Mouse (Mus musculus): Measurements from ENCODE around the gene Mmp14.
A peak's percentile ranks its signal among the peaks of the same experiment; 100 is the strongest.

Mmp14 gene

DNA sequence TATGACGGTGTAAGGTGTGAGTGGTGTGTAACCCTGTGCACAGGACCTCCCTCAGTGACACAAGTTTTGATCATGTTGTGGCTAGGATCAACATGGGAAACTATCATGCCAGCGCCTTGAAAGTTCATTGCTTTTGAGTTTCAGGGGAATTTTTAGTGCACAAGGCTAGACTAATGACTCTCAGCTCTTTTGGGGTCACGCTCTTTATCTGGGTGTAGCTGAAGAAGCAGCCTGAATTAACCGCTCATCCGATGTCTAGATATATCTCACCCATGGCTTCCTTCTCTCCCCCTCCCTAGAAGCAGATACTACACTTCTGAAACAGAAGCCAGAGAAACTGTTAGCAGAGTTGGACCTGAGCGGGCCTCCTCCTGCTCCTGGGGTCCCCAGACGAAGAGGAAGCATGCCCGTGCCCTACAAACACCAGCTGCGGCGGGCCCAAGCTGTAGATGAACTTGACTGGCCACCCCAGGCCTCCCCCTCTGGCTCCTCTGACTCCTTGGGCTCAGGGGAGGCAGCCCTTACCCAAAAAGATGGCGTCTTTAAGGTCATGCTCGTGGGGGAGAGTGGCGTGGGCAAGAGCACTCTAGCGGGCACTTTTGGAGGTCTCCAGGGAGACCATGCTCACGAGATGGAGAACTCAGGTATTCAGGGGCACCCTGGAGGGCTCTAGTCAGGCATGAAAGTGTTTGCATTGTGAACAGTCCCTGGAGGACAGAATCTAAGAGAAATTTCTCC is 45.9 kb downstream of the Mmp14 start:
- DNase-seq, result no peak

DNA sequence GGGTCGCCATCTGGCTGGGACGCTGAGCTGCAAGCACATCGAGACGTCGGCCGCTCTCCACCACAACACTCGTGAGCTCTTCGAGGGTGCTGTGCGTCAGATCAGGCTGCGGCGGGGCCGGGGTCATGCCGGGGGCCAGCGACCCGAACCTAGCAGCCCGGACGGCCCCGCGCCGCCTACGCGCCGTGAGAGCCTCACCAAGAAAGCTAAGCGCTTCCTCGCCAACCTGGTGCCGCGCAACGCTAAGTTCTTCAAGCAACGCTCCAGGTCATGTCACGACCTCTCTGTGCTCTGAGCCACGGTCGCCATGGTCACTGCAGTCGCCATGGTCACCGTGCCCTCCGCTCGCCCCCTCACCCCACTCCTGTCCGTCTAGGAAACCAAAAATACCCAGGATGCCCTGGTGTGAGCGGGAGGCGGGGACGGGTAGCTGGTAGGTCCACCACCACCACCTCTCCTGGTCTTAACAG is 48.1 kb downstream of the Mmp14 start:
- no peak for DNase-seq

DNA sequence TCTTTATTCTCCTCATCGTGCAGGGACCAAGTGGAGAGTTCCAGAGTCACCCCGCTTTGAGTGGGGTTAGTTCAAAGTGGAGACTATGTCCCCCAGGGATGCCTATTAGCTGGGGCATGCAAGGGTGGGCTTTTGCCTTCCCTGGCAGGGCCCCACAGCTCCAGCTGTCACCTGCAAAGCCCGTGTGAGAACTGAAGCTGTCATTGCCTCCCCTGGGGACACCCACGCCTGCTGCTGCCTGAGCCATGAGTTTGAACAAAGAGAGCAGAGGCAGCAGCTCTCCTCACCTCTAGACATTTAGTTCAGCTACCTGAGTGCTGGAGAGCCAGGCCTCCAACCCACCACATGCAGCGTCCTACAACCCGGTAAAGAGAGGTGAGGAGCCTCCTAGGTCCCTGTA is 49.3 kb downstream of the Mmp14 start:
- peak; percentile 29 for DNase-seq

DNA sequence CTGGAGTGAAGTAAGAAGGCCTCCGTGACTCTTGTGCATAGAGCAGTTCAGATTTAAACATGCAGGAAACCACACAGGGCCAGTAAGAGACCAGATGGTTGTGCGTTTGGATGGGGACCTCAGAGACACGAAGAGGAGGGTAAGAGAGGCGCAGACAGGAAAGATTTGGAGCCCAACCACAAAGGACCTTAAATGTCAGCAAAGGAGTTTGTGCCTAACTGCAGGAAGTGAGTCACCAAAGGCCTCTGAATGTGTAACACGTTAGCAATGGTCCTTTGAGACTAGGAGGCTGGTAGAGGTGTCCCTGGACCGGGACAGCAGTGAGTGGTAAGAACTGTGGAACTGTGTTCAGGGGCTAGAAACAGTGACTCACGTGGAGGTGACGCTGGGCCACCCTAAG is 50.0 kb downstream of the Mmp14 start:
- DNase-seq, result no peak

DNA sequence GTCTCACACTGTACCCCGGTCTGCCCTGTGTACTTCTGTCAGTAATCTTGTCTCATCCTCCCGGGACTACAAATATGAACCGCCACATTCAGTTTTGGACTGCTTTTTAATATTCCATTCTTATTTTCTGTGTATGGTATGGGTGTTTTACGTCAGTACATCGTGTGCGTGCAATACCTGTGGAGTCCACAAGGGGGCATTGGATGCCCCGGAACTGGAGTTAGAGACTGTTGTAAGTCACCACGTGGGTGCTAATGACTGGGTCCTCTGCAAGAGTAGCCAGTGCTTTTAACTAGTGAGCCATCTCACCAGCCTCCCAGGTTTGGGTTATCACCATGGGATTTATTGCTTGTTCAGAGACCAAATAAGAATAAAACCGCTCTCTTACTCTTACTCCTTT is 51.1 kb downstream of the Mmp14 start:
- DNase-seq, result no peak

DNA sequence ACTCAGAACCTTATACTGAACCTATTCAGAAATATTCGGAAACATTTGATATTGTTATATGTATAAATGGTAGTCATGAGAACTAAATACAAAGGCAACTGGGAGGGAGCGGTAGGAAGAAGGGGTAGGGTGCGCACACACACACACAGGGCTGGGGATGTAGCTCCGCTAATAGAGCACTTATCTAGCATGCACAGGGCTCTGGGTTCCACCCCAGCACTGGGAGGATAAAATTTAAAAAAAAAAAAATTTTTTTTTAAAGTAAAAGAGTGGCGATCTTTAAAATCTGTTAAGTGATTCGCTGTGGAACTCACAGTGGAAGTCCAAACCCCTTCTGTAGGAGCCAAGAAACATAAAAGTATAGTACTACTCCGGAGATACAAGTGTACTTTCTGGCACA is 54.5 kb downstream of the Mmp14 start:
- DNase-seq, result no peak

DNA sequence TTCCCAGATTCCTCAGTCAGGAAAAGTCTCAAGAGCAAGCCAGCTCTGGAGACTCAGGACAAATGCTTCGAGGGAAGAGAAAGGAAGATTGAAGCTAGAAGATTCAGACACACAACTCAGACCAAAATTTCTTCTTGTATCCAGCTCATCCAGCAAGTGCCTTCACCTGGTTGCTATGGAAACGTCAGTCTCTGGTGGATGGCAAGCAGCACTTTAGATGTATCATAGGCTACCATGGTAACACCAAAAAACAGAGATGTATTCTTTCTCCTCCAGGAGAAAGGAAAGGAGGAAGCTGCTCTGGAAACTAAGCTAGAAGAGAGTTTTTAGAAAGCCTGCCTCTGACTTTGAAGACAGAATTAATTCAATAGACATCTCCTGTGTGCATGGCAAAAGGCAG is 56.3 kb downstream of the Mmp14 start:
- DNase-seq, result no peak

DNA sequence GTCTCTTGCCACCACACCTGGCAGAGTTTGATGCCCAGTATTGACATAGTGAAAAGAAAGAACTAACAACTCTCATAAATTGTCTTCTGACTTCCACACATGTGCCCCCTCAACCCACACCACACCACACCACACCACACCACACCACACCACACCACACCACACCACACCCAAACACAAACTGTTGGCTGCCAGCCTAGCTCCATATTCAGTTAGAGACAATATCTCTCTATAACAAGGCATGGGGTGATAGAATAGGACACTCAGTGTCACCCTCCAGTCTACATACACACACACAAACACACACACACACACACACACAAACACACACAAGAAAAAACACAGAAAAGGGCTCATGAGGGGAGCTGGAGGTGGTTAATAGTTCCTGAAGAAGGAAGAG is 56.9 kb downstream of the Mmp14 start:
- DNase-seq, result no peak

DNA sequence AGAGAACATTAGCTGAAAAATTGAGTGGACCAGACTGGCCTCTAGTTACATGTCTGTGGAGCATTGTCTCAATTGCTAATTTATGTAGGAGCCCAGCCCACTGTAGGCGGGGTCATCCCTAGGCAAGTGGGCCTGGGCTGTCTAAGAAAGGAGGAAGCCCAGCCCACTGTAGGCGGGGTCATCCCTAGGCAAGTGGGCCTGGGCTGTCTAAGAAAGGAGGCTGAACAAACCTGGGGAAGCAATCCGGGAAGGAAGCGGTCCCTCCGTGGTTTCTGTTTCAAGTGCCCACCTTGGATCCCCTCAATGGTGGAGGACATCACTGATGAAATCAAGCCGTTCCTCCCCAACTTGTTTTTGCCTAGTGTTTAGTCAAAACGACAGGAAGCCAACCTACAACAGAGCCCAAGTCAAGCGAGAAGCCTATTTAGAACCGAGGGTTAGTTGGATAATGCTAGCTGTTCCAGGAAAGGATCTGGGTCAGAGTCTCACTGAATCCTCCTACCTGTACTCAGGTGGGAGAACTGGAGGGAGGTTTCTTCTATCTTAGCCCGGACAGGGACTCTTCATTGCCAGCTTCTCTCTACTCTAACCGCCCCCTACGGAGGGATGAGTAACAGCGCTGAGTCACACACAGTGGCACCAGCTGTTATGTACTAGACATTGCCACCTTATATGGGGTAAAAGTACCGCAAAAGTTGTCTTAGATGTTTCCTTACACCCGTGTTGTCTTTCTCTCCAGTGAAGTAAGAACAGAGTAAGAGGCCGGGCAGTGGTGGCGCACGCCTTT is 61.1 kb downstream of the Mmp14 start:
- DNase-seq, result peak; percentile 80

DNA sequence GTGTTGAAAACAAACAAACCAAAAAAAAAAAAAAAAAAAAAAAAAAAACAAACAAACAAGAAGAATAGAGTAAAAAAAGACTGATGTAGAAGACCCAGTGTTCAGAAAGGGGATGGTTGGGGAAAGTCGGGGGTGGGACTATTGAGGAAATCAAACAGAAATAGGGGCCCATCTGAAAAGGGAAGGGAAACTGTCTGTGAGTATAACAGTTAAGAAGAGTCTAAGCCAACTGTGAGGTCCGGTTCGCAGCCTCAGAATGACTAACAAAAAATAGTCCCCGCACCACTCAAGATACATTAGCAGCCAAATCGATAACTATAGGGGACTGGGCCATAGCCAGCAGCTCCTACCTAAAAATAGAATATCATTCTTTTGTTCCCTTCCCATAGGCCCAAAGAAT is 61.8 kb downstream of the Mmp14 start:
- no peak for DNase-seq

DNA sequence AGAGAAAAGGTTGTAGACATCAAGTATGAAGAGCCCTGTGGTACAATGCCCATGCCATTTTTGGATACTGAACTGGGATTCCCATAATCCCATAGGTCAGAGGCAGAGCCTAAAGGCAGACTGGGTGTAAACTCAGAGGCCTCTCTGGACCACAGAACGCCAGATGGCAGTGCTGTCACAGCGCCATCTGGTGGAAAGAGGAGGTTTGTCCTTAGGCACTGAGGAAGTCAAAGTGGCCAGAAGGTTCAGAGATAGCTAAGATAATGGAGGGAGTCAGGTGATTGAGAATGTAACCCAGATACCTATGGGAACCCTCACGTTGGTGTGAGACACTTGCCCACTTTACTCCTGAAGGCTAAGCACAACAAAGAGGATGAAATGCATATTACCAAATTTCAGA is 62.8 kb downstream of the Mmp14 start:
- DNase-seq, result peak; percentile 62

Measured in right cerebral cortex, adult 18-20 months (tissue).